Mouse (Mus musculus) lung, embryonic 16.5 days (tissue): ENCODE measurements around the gene Gatm. TPM values are rescaled to one million over a fixed set of nuclear protein-coding genes. Genes with fewer than 3 reads are reported as not detected.

Experiments
- ATAC-seq: fragments of 200-750 bp; cut with Nextera tagmentation; 2 replicates; pipeline ENCODE4 v1.8.0; 2017; ENCODE audit warnings: low read depth, mild to moderate bottlenecking, moderate library complexity
- H3K27ac ChIP-seq: fragments of 300-500 bp; sonication (generic); 2 replicates; pipeline ENCODE4 v1.5.1; 2014; ENCODE audit warnings: mild to moderate bottlenecking, control low read depth, low read length
- H3K27me3 ChIP-seq: fragments of 300-500 bp; sonication (generic); 2 replicates; pipeline ENCODE4 v1.6.1; 2014; ENCODE audit warnings: low read depth, low read length, mixed read lengths; ENCODE audit not compliant: control insufficient read depth, insufficient read depth
- H3K36me3 ChIP-seq: fragments of 300-500 bp; sonication (generic); 2 replicates; pipeline ENCODE4 v1.6.1; 2014; ENCODE audit warnings: low read length; ENCODE audit not compliant: control insufficient read depth, insufficient read depth
- H3K4me1 ChIP-seq: fragments of 300-500 bp; sonication (generic); replicated peaks from 2 replicates; pipeline ENCODE4 v1.6.1; 2014; ENCODE audit warnings: low read length, mixed read lengths; ENCODE audit not compliant: control insufficient read depth, insufficient read depth
- H3K4me2 ChIP-seq: fragments of 300-500 bp; sonication (generic); 2 replicates; pipeline ENCODE4 v1.6.1; 2014; ENCODE audit warnings: low read depth, low read length, control low read depth
- H3K4me3 ChIP-seq: fragments of 300-500 bp; sonication (generic); 2 replicates; pipeline ENCODE4 v1.5.1; 2014; ENCODE audit warnings: mild to moderate bottlenecking, low read length, control low read depth
- H3K9ac ChIP-seq: fragments of 300-500 bp; sonication (generic); 2 replicates; pipeline ENCODE4 v1.6.1; 2014; ENCODE audit warnings: low read length, control low read depth
- H3K9me3 ChIP-seq: fragments of 300-500 bp; sonication (generic); 2 replicates; pipeline ENCODE4 v1.6.1; 2016; ENCODE audit warnings: low read length; ENCODE audit not compliant: control insufficient read depth
- WGBS: fragments of 180-500 bp; shearing (Covaris S2); extraction: QIAGEN DNeasy Blood & Tissue Kit; methylation state at CpG from one replicate; pipeline ENCODE4 v1.1.7; 2014; 5-methylcytosine and 5-hydroxymethylcytosine counted together
- polyA plus RNA-seq: library from polyadenylated mRNA; unstranded; fragments of >200 nt; fragmentation: Nextera tagmentation; extraction: Ambion mirVana; gene quantifications from 2 replicates; pipeline ENCODE4 v1.2.1, GENCODE M21; 2015

The Gatm gene
- polyA plus RNA-seq, 1 experiment from 2014 or later, result 7.9 TPM

DNA sequence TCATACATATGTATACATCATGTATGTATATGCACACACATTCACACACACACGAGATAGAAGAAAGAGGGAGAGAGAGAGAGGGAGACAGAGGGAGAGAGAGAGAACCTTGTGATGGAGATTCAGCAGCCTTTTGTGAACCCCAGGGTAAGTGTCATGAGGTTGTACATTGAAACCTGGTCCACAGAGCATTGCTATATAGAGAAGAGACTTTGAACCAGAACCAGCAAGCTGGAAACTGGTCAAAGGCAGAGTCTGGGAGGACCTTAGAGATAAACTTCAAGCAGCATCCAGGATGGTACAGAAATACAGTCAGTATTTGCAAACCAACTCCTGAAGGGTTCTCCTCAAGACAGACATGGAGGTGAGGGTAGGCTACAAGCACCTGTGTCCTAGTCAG is 20.8 kb downstream of the Gatm start:
- no peak for ATAC-seq
- Histone ChIP-seq H3K27ac (no peak overlapping the region), H3K4me3 (no peak overlapping the region), H3K4me1 (no peaks in the 10 kb centered on the region), H3K27me3 (no peaks in the 10 kb centered on the region), H3K4me2 (no peak overlapping the region), H3K9me3 (no peaks in the 10 kb centered on the region), H3K36me3 (no peaks in the 10 kb centered on the region), H3K9ac (no peak overlapping the region)
- 58% methylated on average over 1 of the region's 1 CpGs for WGBS

GRCm38 (mm10) chr2:122587861-122588519 is 23.1 kb downstream of the Gatm start:
- Histone ChIP-seq H3K9me3 (no peaks in the 10 kb centered on the region), H3K4me3 (no peak overlapping the region), H3K27ac (no peak overlapping the region), H3K4me2 (no peak overlapping the region), H3K27me3 (no peaks in the 10 kb centered on the region), H3K9ac (no peak overlapping the region), H3K4me1 (no peaks in the 10 kb centered on the region), H3K36me3 (no peaks in the 10 kb centered on the region)
- WGBS, result 86% methylated on average over 8 of the region's 8 CpGs
- ATAC-seq, result no peak

DNA sequence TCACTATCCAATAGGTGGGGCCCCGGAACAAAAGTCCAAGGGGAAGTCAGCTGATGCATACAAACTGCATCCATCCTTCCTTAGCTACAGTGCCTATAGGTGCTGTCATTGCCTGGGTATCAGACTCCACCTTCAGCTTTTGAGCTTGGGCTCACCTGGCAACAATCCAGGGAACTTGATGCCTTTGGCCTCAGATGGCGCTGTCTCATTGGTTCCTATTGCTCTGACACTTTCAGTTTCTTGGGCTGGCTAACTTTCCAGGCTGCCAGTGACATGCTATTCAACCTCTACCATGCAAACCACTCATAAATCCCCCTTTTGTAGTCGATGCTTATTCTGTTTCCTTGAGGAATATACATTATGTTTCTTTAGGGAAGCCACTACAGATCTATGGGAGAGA is 24.8 kb downstream of the Gatm start:
- Histone ChIP-seq H3K9ac (no peak overlapping the region), H3K4me3 (no peak overlapping the region), H3K27ac (no peak overlapping the region), H3K4me1 (peaks cover 3% of the 10 kb centered on the region), H3K4me2 (no peak overlapping the region), H3K27me3 (no peaks in the 10 kb centered on the region), H3K36me3 (no peaks in the 10 kb centered on the region), H3K9me3 (no peaks in the 10 kb centered on the region)
- 56% methylated on average over 3 of the region's 3 CpGs for WGBS
- no peak for ATAC-seq

- Histone ChIP-seq H3K9ac (no peak overlapping the region), H3K4me1 (peaks cover 7% of the 10 kb centered on the region), H3K27me3 (no peaks in the 10 kb centered on the region), H3K9me3 (no peaks in the 10 kb centered on the region), H3K36me3 (no peaks in the 10 kb centered on the region), H3K4me2 (no peak overlapping the region), H3K27ac (no peak overlapping the region), H3K4me3 (no peak overlapping the region)
- WGBS, result 94% methylated on average over 3 of the region's 3 CpGs
- ATAC-seq, result no peak
Observed at GRCm38 (mm10) chr2:122582324-122582723, 28.8 kb downstream of the Gatm start.

DNA sequence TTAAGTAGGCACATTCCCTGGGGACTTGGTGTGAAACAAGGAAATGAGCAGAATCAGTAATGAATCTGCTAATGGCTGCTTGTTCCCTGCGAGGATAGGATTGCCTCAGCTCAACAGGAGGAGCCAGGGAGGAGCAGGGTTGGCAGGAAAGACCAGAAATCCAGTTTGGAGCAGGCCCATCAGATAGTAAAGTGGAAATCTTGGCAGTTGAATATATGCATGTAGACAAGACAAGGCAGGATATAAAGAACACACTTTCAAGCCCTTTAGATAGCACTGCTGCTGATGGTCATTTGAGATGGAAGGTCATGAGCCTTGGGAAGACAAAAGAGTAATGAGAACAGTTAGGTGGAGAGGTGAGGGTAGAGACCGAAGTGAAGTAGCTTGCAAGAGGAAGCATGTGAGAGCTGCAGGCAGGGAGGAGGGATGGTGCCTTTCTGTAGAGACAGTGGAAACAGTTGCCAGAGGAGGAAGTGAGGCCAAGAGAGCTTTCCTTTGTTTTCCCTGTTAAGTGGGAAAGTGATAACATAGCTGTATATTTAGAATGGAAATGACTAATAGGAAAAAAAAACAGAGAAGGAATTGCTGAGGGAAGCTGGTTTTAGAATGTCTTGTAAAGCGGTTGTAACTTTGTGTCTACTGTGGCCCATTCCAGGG is 29.6 kb downstream of the Gatm start:
- WGBS, result 32% methylated on average over 3 of the region's 3 CpGs
- ATAC-seq, result peak; percentile 79
- peak overlapping the region; percentile 53 for H3K27ac ChIP-seq

GRCm38 (mm10) chr2:122580426-122580825 is 30.7 kb downstream of the Gatm start:
- H3K27ac ChIP-seq, result no peak overlapping the region
- H3K9me3 ChIP-seq, result no peaks in the 10 kb centered on the region
- H3K27me3 ChIP-seq, result no peaks in the 10 kb centered on the region
- no peak overlapping the region for H3K4me2 ChIP-seq
- no peak overlapping the region for H3K4me3 ChIP-seq
- H3K4me1 ChIP-seq, result peaks cover 9% of the 10 kb centered on the region
- no peak for ATAC-seq
- 47% methylated on average over 10 of the region's 10 CpGs for WGBS
- H3K9ac ChIP-seq, result no peak overlapping the region
- no peaks in the 10 kb centered on the region for H3K36me3 ChIP-seq

More for the DNA sequence above, 29.6 kb downstream of the Gatm start:
- no peak overlapping the region for H3K4me2 ChIP-seq
- peaks cover 7% of the 10 kb centered on the region for H3K4me1 ChIP-seq
- no peaks in the 10 kb centered on the region for H3K9me3 ChIP-seq
- no peaks in the 10 kb centered on the region for H3K27me3 ChIP-seq
- H3K9ac ChIP-seq, result no peak overlapping the region
- no peaks in the 10 kb centered on the region for H3K36me3 ChIP-seq
- H3K4me3 ChIP-seq, result no peak overlapping the region

DNA sequence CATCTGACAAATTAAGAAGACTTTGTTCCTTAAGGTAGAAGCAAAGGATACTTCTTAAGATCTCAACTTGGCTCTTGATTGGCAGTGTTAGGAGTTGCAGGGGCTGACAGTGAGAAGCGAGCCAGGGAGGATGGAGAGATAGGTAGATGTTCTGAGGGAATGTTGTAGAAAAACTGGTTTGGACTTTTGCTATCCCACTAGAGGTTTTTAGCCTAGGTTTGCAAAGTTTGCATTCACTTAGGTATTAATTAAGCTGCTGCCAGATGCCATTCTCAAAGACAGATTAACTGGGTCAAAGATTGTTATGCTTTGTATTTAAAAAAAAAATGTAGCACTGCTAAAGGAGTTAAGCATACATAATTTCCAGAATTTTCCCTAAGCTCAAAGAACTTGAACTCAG is 33.8 kb downstream of the Gatm start:
- 78% methylated on average over 1 of the region's 1 CpGs for WGBS

GRCm38 (mm10) chr2:122576295-122576694 is 34.8 kb downstream of the Gatm start:
- Histone ChIP-seq H3K27me3 (no peaks in the 10 kb centered on the region), H3K4me3 (peak overlapping the region; percentile 14; the same call in 1 of the 2 replicates), H3K4me1 (peaks cover 7% of the 10 kb centered on the region; the same call in 1 of the 2 replicates), H3K27ac (peak overlapping the region; percentile 48; the same call in 1 of the 2 replicates), H3K9me3 (no peaks in the 10 kb centered on the region), H3K9ac (no peak overlapping the region), H3K4me2 (peak overlapping the region; percentile 40), H3K36me3 (no peaks in the 10 kb centered on the region)
- WGBS, result 22% methylated on average over 5 of the region's 5 CpGs
- ATAC-seq, result peak; percentile 71

More for the DNA sequence above, 33.8 kb downstream of the Gatm start:
- ATAC-seq, result no peak
- Histone ChIP-seq H3K9ac (no peak overlapping the region), H3K27ac (no peak overlapping the region), H3K27me3 (no peaks in the 10 kb centered on the region), H3K9me3 (no peaks in the 10 kb centered on the region), H3K4me1 (peaks cover 9% of the 10 kb centered on the region), H3K36me3 (no peaks in the 10 kb centered on the region), H3K4me2 (no peak overlapping the region), H3K4me3 (no peak overlapping the region)

GRCm38 (mm10) chr2:122575470-122575869 is 35.6 kb downstream of the Gatm start:
- Histone ChIP-seq H3K9me3 (no peaks in the 10 kb centered on the region), H3K27ac (no peak overlapping the region), H3K9ac (no peak overlapping the region), H3K36me3 (no peaks in the 10 kb centered on the region), H3K4me1 (0 out of 2 replicates have a peak, but pooled peaks cover 2% of the 10 kb centered on the region), H3K4me3 (no peak overlapping the region), H3K27me3 (no peaks in the 10 kb centered on the region), H3K4me2 (no peak overlapping the region)
- no peak for ATAC-seq
- 44% methylated on average over 11 of the region's 11 CpGs for WGBS
